Mouse (Mus musculus): ENCODE data around the gene Per1. TPM values are rescaled to one million over a fixed set of nuclear protein-coding genes. Genes with fewer than 3 reads are reported as not detected.

Per1 gene
- polyA plus RNA-seq, 1 experiment from 2014 or later = 10.1 TPM

- H3K4me1 ChIP-seq (replicated peaks; ENCODE audit: control insufficient read depth, insufficient read depth, low read length) = peaks cover 47% of the 10 kb centered on the region
- H3K9ac ChIP-seq = peak overlapping the region; percentile 26
- no peaks in the 10 kb centered on the region for H3K9me3 ChIP-seq (ENCODE audit: control insufficient read depth, low read length)
- peaks cover 16% of the 10 kb centered on the region for H3K36me3 ChIP-seq (replicated peaks; ENCODE audit: control insufficient read depth, insufficient read depth)
- H3K27ac ChIP-seq = peak overlapping the region; percentile 55
- H3K27me3 ChIP-seq (ENCODE audit: control insufficient read depth, insufficient read depth, low read length) = no peaks in the 10 kb centered on the region
- ATAC-seq (ENCODE audit: low FRiP score) (no peak), DNase-seq (ENCODE audit: low spot score) (no peak)
- peak overlapping the region; percentile 35 for H3K4me3 ChIP-seq (replicated peaks; ENCODE audit: low read length)
- 4% methylated on average over 27 of the region's 27 CpGs for WGBS
- peak overlapping the region; percentile 74 for H3K4me2 ChIP-seq (replicated peaks)
Measured at GRCm38 (mm10) chr11:69095511-69096231, 654 bp downstream of the Per1 start.

GRCm38 (mm10) chr11:69096360-69096986, 1.5 kb downstream of the Per1 start:
- Histone ChIP-seq H3K4me2 (replicated peaks) (peak overlapping the region; percentile 74), H3K9ac (peak overlapping the region; percentile 48), H3K36me3 (replicated peaks; ENCODE audit: control insufficient read depth, insufficient read depth) (peaks cover 14% of the 10 kb centered on the region), H3K4me3 (replicated peaks; ENCODE audit: low read length) (peak overlapping the region; percentile 35), H3K27me3 (ENCODE audit: control insufficient read depth, insufficient read depth, low read length) (no peaks in the 10 kb centered on the region), H3K9me3 (ENCODE audit: control insufficient read depth, low read length) (no peaks in the 10 kb centered on the region), H3K27ac (no peak overlapping the region; the same call in 1 of the 2 replicates), H3K4me1 (replicated peaks; ENCODE audit: control insufficient read depth, insufficient read depth, low read length) (peaks cover 44% of the 10 kb centered on the region)
- 20% methylated on average over 9 of the region's 9 CpGs for WGBS
- DNase-seq (ENCODE audit: low spot score) (no peak), ATAC-seq (ENCODE audit: low FRiP score) (no peak)

GRCm38 (mm10) chr11:69096987-69097900, 2.2 kb downstream of the Per1 start:
- 2% methylated on average over 29 of the region's 29 CpGs for WGBS

GRCm38 (mm10) chr11:69098039-69098761, 3.2 kb downstream of the Per1 start:
- Histone ChIP-seq H3K27ac (peak overlapping the region; percentile 70; the same call in 1 of the 2 replicates), H3K36me3 (replicated peaks; ENCODE audit: control insufficient read depth, insufficient read depth) (peaks cover 24% of the 10 kb centered on the region), H3K27me3 (ENCODE audit: control insufficient read depth, insufficient read depth, low read length) (no peaks in the 10 kb centered on the region), H3K4me2 (replicated peaks) (peak overlapping the region; percentile 74), H3K9ac (peak overlapping the region; percentile 68), H3K4me3 (replicated peaks; ENCODE audit: low read length) (peak overlapping the region; percentile 46), H3K4me1 (replicated peaks; ENCODE audit: control insufficient read depth, insufficient read depth, low read length) (peaks cover 44% of the 10 kb centered on the region), H3K9me3 (ENCODE audit: control insufficient read depth, low read length) (no peaks in the 10 kb centered on the region)
- DNase-seq (ENCODE audit: low spot score) (no peak), ATAC-seq (ENCODE audit: low FRiP score) (no peak)
- 17% methylated on average over 8 of the region's 8 CpGs for WGBS

More at GRCm38 (mm10) chr11:69096987-69097900, 2.2 kb downstream of the Per1 start:
- Histone ChIP-seq H3K27ac (peak overlapping the region; percentile 70), H3K4me1 (replicated peaks; ENCODE audit: control insufficient read depth, insufficient read depth, low read length) (peaks cover 44% of the 10 kb centered on the region), H3K4me2 (replicated peaks) (peak overlapping the region; percentile 74), H3K27me3 (ENCODE audit: control insufficient read depth, insufficient read depth, low read length) (no peaks in the 10 kb centered on the region), H3K9ac (peak overlapping the region; percentile 48), H3K36me3 (replicated peaks; ENCODE audit: control insufficient read depth, insufficient read depth) (peaks cover 14% of the 10 kb centered on the region), H3K4me3 (replicated peaks; ENCODE audit: low read length) (peak overlapping the region; percentile 13), H3K9me3 (ENCODE audit: control insufficient read depth, low read length) (no peaks in the 10 kb centered on the region)
- DNase-seq (ENCODE audit: low spot score) (peak; percentile 81), ATAC-seq (ENCODE audit: low FRiP score) (no peak)

- H3K9ac ChIP-seq = peak overlapping the region; percentile 68
- WGBS = under 1% methylated on average over 19 of the region's 19 CpGs
- peak overlapping the region; percentile 74 for H3K4me2 ChIP-seq (replicated peaks)
- H3K9me3 ChIP-seq (ENCODE audit: control insufficient read depth, low read length) = no peaks in the 10 kb centered on the region
- H3K27me3 ChIP-seq (ENCODE audit: control insufficient read depth, insufficient read depth, low read length) = no peaks in the 10 kb centered on the region
- H3K4me3 ChIP-seq (replicated peaks; ENCODE audit: low read length) = peak overlapping the region; percentile 46
- DNase-seq (ENCODE audit: low spot score) (peak; percentile 87), ATAC-seq (ENCODE audit: low FRiP score) (peak; percentile 14)
- H3K4me1 ChIP-seq (replicated peaks; ENCODE audit: control insufficient read depth, insufficient read depth, low read length) = peaks cover 44% of the 10 kb centered on the region
- peak overlapping the region; percentile 56 for H3K27ac ChIP-seq
- peaks cover 29% of the 10 kb centered on the region for H3K36me3 ChIP-seq (replicated peaks; ENCODE audit: control insufficient read depth, insufficient read depth)
Measured at GRCm38 (mm10) chr11:69098762-69099091, 3.7 kb downstream of the Per1 start.

- Histone ChIP-seq H3K27ac (peak overlapping the region; percentile 56), H3K4me3 (replicated peaks; ENCODE audit: low read length) (peak overlapping the region; percentile 46), H3K27me3 (ENCODE audit: control insufficient read depth, insufficient read depth, low read length) (no peaks in the 10 kb centered on the region), H3K9me3 (ENCODE audit: control insufficient read depth, low read length) (no peaks in the 10 kb centered on the region), H3K36me3 (replicated peaks; ENCODE audit: control insufficient read depth, insufficient read depth) (peaks cover 35% of the 10 kb centered on the region), H3K4me2 (replicated peaks) (peak overlapping the region; percentile 74), H3K9ac (peak overlapping the region; percentile 68), H3K4me1 (replicated peaks; ENCODE audit: control insufficient read depth, insufficient read depth, low read length) (peaks cover 44% of the 10 kb centered on the region)
- ATAC-seq (ENCODE audit: low FRiP score) (no peak), DNase-seq (ENCODE audit: low spot score) (peak; percentile 53)
- WGBS = under 1% methylated on average over 22 of the region's 22 CpGs
Measured at GRCm38 (mm10) chr11:69099177-69099914, 4.3 kb downstream of the Per1 start.

GRCm38 (mm10) chr11:69099915-69100345, 4.9 kb downstream of the Per1 start:
- H3K4me3 ChIP-seq (replicated peaks; ENCODE audit: low read length) = peak overlapping the region; percentile 46
- DNase-seq (ENCODE audit: low spot score) (peak; percentile 82), ATAC-seq (ENCODE audit: low FRiP score) (peak; percentile 13; the same call in 1 of the 2 replicates)
- H3K36me3 ChIP-seq (replicated peaks; ENCODE audit: control insufficient read depth, insufficient read depth) = peaks cover 41% of the 10 kb centered on the region
- H3K4me2 ChIP-seq (replicated peaks) = peak overlapping the region; percentile 74
- peaks cover 44% of the 10 kb centered on the region for H3K4me1 ChIP-seq (replicated peaks; ENCODE audit: control insufficient read depth, insufficient read depth, low read length)
- under 1% methylated on average over 23 of the region's 23 CpGs for WGBS
- H3K9ac ChIP-seq = peak overlapping the region; percentile 68
- peak overlapping the region; percentile 56 for H3K27ac ChIP-seq
- H3K27me3 ChIP-seq (ENCODE audit: control insufficient read depth, insufficient read depth, low read length) = no peaks in the 10 kb centered on the region
- H3K9me3 ChIP-seq (ENCODE audit: control insufficient read depth, low read length) = no peaks in the 10 kb centered on the region

- H3K36me3 ChIP-seq (replicated peaks; ENCODE audit: control insufficient read depth, insufficient read depth) = peaks cover 50% of the 10 kb centered on the region
- H3K27ac ChIP-seq = no peak overlapping the region
Measured at GRCm38 (mm10) chr11:69100639-69101360, 5.8 kb downstream of the Per1 start.

More at GRCm38 (mm10) chr11:69100639-69101360, 5.8 kb downstream of the Per1 start:
- Histone ChIP-seq H3K4me2 (replicated peaks) (peak overlapping the region; percentile 74), H3K27me3 (ENCODE audit: control insufficient read depth, insufficient read depth, low read length) (no peaks in the 10 kb centered on the region), H3K4me1 (replicated peaks; ENCODE audit: control insufficient read depth, insufficient read depth, low read length) (peaks cover 38% of the 10 kb centered on the region), H3K9me3 (ENCODE audit: control insufficient read depth, low read length) (no peaks in the 10 kb centered on the region), H3K4me3 (replicated peaks; ENCODE audit: low read length) (peak overlapping the region; percentile 46), H3K9ac (peak overlapping the region; percentile 68; the same call in 1 of the 2 replicates)
- ATAC-seq (ENCODE audit: low FRiP score) (no peak), DNase-seq (ENCODE audit: low spot score) (no peak)
- 91% methylated on average over 20 of the region's 20 CpGs for WGBS

Data from hindbrain, embryonic 14.5 days (tissue).